Mouse (Mus musculus) ES-E14 (cell line): ENCODE results near the gene Map3k1. TPM values are rescaled to one million over a fixed set of nuclear protein-coding genes. Genes with fewer than 3 reads are reported as not detected.
A peak's percentile ranks its signal among the peaks of the same experiment; 100 is the strongest.

Source experiments
- DNase-seq: peaks from one replicate; pipeline ENCODE4 v3.0.0-alpha.2; 2013; ENCODE audit warnings: low read depth, low spot score
- H3K27ac ChIP-seq: 2 replicates; pipeline ENCODE4 v1.5.1; 2012; ENCODE audit warnings: low read depth, mild to moderate bottlenecking, low read length, moderate library complexity, mixed read lengths; ENCODE audit not compliant: poor library complexity, insufficient read depth, severe bottlenecking
- H3K36me3 ChIP-seq: 2 replicates; pipeline ENCODE4 v1.6.1; 2012; ENCODE audit warnings: mild to moderate bottlenecking, low read length, moderate library complexity, mixed read lengths; ENCODE audit not compliant: control insufficient read depth, poor library complexity, insufficient read depth, severe bottlenecking
- H3K4me1 ChIP-seq, 2 experiments: fragments of 150-350 bp in 1 of 2; sonication (generic) in 1 of 2; 2 replicates each; pipeline ENCODE4 v1.6.1; 2012; ENCODE audit warnings: low read length in 2 of 2, mild to moderate bottlenecking in 1 of 2, mixed read lengths in 1 of 2; ENCODE audit not compliant: control insufficient read depth in 2 of 2, insufficient read depth in 2 of 2, poor library complexity in 1 of 2
- H3K4me3 ChIP-seq, 2 experiments: fragments of 150-350 bp in 1 of 2; sonication (generic) in 1 of 2; 2 replicates each; pipeline ENCODE4 v1.5.1; 2012; ENCODE audit warnings: low read length in 2 of 2, low read depth in 1 of 2, mild to moderate bottlenecking in 1 of 2, mixed read lengths in 1 of 2; ENCODE audit not compliant: insufficient read depth in 1 of 2, poor library complexity in 1 of 2, severe bottlenecking in 1 of 2
- H3K9ac ChIP-seq: 2 replicates; pipeline ENCODE4 v1.6.1; 2012; ENCODE audit warnings: low read depth, mild to moderate bottlenecking, low read length, mixed read lengths; ENCODE audit not compliant: poor library complexity, insufficient read depth, severe bottlenecking
- H3K9me3 ChIP-seq: fragments of 150-350 bp; sonication (generic); 2 replicates; pipeline ENCODE4 v1.6.1; 2012; ENCODE audit warnings: low read depth, mild to moderate bottlenecking, low read length; ENCODE audit not compliant: control insufficient read depth, insufficient read depth
- CHD2 ChIP-seq: IDR thresholded peaks from 2 replicates; pipeline ENCODE4 v1.6.1; 2014; ENCODE audit warnings: mild to moderate bottlenecking, low read depth, low read length, inconsistent platforms
- HCFC1 ChIP-seq: IDR thresholded peaks from 2 replicates; pipeline ENCODE4 v1.6.1; 2012; ENCODE audit warnings: low read length, inconsistent platforms, borderline replicate concordance; ENCODE audit not compliant: insufficient read depth
- MAFK ChIP-seq: IDR thresholded peaks from 2 replicates; pipeline ENCODE4 v1.6.1; 2014; ENCODE audit warnings: mild to moderate bottlenecking, low read depth, low read length, inconsistent platforms; ENCODE audit not compliant: insufficient read depth
- ZC3H11A ChIP-seq: IDR thresholded peaks from 2 replicates; pipeline ENCODE4 v1.6.1; 2012; ENCODE audit warnings: low read depth, mild to moderate bottlenecking, inconsistent platforms, low read length, borderline replicate concordance
- ZNF384 ChIP-seq: IDR thresholded peaks from 2 replicates; pipeline ENCODE4 v1.6.1; 2012; ENCODE audit warnings: low read depth, low read length, inconsistent platforms
- in situ Hi-C, 2 experiments: fragments of 600-800 bp; cut with MboI; formaldehyde crosslinking; loops; one replicate each; pipeline ENCODE4 v1.15.1; 2025; ENCODE audit warnings: low sequenced_read_pairs in 2 of 2, inconsistent platforms in 1 of 2; ENCODE audit not compliant: unreplicated experiment in 2 of 2
- total RNA-seq: library from RNA; depleted of rRNA; stranded (reverse); fragments of 300-350 nt; gene quantifications from 2 replicates; pipeline ENCODE4 v1.2.3, GENCODE M21; 2012

Gene Map3k1
- total RNA-seq, 1 experiment, result 17.1 TPM

DNA sequence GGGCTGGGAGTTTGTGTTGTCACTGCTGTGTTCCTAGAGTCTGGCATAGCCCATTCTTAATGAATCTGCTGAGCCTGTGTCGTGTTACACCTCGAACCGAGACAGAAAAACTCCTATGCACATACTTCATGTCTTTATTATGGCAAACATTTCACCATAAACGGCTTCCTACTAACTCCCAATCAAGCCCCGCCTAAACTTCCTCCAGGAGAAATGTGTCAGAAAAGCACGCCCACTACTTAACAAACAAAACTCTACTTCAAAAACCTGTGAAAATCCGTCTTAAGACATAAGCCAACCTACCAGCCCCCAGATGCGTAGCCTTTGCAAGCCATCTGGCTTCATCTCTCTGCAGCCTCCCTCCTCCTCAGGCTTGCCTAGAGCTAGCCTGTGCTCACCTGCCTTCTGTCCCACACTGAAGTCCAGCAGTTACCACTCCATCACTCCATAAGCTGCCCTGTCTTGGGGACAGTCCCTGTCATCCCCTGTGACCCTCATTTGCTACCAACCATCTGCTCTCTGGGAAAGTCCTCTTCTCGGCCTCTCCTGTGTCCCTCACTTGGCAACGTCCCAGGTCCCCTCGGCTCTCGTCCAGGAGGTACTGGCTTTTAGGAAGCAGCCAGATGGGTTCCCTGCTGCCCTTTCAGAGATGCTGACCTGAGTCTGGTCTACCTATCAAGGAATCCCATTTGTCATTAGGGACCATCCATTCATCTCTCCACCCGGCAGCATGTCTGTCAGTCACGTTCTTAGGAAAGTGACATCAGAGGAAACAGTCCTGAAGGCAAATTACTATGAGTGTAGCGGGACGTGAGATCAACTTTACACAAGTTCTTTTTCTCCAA lies 16.4 kb downstream of the Map3k1 start:
- no peak overlapping the region for H3K9ac ChIP-seq
- no peak for DNase-seq
- no peaks in the 10 kb centered on the region for H3K9me3 ChIP-seq
- H3K36me3 ChIP-seq, result no peaks in the 10 kb centered on the region; the same call in 1 of the 2 replicates
- no peak overlapping the region for H3K27ac ChIP-seq
- TF ChIP-seq ZNF384, result no peak
- TF ChIP-seq HCFC1, result no peak
- TF ChIP-seq CHD2, result no peak
- TF ChIP-seq MAFK, result no peak
- TF ChIP-seq ZC3H11A, result no peak
- in situ Hi-C loops, result loop anchor here in 1 of 2 experiments (25.0 kb wide), 1 partner anchor 745 kb away; no protein-coding TSS in a partner anchor
- peaks cover 0 to 25% of the 10 kb centered on the region in 2 experiments; a peak in 3 of 4 replicates for H3K4me1 ChIP-seq
- no peak overlapping the region for H3K4me3 ChIP-seq

DNA sequence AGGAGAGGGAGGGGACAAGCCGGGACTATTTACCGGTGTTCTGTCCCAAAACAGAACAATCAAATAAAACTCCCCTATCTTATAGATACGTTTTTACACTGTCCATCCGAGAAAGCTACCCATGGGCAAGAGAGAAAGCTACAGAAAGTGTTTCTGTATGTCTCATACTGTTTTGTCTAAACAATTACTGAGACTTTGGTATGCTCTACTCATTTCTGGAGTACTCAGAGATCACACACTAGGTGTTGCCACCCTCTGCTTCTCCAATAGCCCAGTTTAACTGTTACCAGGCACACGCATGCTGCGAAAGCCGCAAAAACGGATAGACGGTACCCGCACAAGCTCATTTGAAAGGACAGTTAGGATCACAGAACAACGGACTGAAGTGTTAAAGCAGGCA lies 17.2 kb downstream of the Map3k1 start:
- H3K36me3 ChIP-seq, result no peaks in the 10 kb centered on the region; the same call in 1 of the 2 replicates
- in situ Hi-C loops, result loop anchor here in 1 of 2 experiments (25.0 kb wide), 1 partner anchor 746 kb away; no protein-coding TSS in a partner anchor
- peaks cover 0 to 24% of the 10 kb centered on the region in 2 experiments; a peak in 3 of 4 replicates for H3K4me1 ChIP-seq
- H3K9me3 ChIP-seq, result no peaks in the 10 kb centered on the region
- DNase-seq, result no peak
- H3K27ac ChIP-seq, result no peak overlapping the region
- H3K4me3 ChIP-seq, result no peak overlapping the region
- H3K9ac ChIP-seq, result no peak overlapping the region
- TF ChIP-seq ZNF384 (no peak), HCFC1 (no peak), ZC3H11A (no peak), MAFK (no peak), CHD2 (no peak)

DNA sequence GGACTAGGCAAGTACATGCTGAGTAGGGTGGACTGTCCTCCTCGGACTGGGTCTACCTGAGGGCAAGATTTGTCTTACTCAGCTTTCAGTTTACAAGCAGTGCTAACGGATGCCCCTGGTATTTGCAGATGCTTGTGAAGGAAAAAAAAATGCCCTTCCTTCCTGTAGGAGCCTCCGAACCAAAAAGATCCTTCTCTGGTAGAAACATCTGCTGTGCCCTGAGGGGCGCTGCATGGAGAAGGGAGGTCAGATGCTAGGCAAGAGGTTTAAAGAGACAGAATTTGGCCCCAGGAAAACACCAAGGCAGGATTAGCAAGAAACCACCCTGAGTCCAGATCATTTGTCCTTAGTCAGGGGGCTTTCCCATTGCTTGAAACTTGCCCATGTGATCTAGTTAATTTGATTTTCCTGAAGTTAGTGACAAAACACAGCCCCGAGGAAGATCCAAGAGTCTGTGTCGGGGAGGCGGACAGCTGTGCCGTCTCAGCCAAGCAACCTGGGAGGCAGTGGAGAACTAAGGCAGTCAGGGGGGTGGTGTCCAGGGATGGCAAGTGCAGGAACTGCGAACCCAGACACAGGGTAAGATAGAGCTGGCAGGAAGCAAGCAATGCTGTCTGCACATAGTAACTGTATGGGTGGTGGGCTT lies 19.2 kb downstream of the Map3k1 start:
- Histone ChIP-seq H3K4me1 (peaks cover 0 to 24% of the 10 kb centered on the region in 2 experiments; a peak in 2 of 4 replicates), H3K4me3 (no peak overlapping the region), H3K9me3 (no peaks in the 10 kb centered on the region), H3K27ac (no peak overlapping the region), H3K36me3 (peaks cover 3% of the 10 kb centered on the region; the same call in 1 of the 2 replicates), H3K9ac (no peak overlapping the region)
- TF ChIP-seq ZNF384, result no peak
- TF ChIP-seq ZC3H11A, result no peak
- no peak for TF ChIP-seq MAFK
- TF ChIP-seq CHD2, result no peak
- no peak for TF ChIP-seq HCFC1
- DNase-seq, result no peak
- in situ Hi-C loops, result loop anchor here (5.0 to 25.0 kb wide), 3 partner anchors 468 to 748 kb away; no protein-coding TSS in a partner anchor

DNA sequence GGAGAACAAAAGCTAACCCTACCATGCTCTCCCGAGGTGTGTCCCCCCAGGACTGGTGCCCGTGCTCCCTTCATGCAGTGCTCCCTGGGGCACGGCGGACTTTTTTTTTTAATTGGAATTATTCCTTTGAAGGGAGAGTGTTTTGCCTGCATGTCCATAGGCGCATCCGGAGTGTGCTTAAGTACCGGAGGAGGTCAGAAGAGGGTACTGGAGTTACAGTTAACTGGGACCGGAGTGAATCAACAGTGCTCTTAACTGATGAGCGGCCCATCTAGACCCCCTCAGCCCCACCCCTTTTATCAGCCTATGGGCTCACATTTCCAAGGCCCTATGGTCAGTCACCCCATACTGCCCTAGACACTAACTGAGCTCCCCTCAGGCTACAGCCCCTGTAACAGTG lies 19.9 kb downstream of the Map3k1 start:
- peaks cover 0 to 24% of the 10 kb centered on the region in 2 experiments; a peak in 2 of 4 replicates for H3K4me1 ChIP-seq

More for the DNA sequence above, 19.9 kb downstream of the Map3k1 start:
- H3K4me3 ChIP-seq, result peak overlapping the region in 1 of 2 experiments; percentile 10; a peak in 1 of 4 replicates
- H3K9me3 ChIP-seq, result no peaks in the 10 kb centered on the region
- H3K36me3 ChIP-seq, result peaks cover 3% of the 10 kb centered on the region; the same call in 1 of the 2 replicates
- no peak overlapping the region for H3K9ac ChIP-seq
- TF ChIP-seq ZNF384 (no peak), HCFC1 (no peak), ZC3H11A (no peak)
- no peak for DNase-seq
- H3K27ac ChIP-seq, result no peak overlapping the region
- in situ Hi-C loops, result loop anchor here (5.0 to 25.0 kb wide), 3 partner anchors 468 to 748 kb away; no protein-coding TSS in a partner anchor
